Mouse (Mus musculus) cortical plate, adult 2 months (tissue): ENCODE results near the gene Dut.

ENCODE experiments used
- CTCF ChIP-seq: fragments of 200-500 bp; IDR thresholded peaks from 2 replicates; pipeline ENCODE4 v1.5.1; 2011; ENCODE audit warnings: mild to moderate bottlenecking, control low read depth, low read length; ENCODE audit not compliant: insufficient read depth; ENCODE audit errors: extremely low read depth
- POLR2A ChIP-seq: fragments of 200-500 bp; IDR thresholded peaks from 2 replicates; pipeline ENCODE4 v1.6.1; 2011; ENCODE audit warnings: mild to moderate bottlenecking, low read length, control low read depth; ENCODE audit not compliant: insufficient read depth; ENCODE audit errors: extremely low read depth

DNA sequence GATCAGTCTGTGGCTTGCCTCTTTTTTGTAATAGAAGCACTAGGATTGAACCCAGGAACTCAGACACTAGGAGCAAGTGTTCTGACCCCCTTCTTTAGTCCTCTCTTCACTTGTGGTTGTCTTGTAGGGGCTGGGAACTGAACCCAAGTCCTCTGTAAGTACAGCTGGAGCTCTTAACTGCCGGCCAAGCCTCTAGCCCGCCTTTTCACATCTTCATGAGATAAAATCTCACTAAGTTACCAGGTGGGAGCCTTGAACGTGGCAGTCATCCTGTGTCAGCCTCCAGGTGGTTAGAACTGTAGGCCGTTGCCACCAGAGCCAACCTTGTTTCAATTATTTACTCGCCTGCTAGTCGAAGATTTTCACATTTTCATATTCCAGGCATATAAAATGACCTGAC lies 6.7 kb downstream of the Dut start:
- TF ChIP-seq CTCF, result no peak
- no peak for TF ChIP-seq POLR2A
